Mouse (Mus musculus) heart, postnatal 14 days (tissue): ENCODE measurements at regions not wholly inside any gene's neighbourhood (a gene's known extent, or its start where the extent isn't known, plus 50 kb on each side); places are given as distances from the start of the nearest gene placed in this dataset.
"Not testable (repeated sequence)": the region's sequence is repeated elsewhere in the genome, so short reads cannot be mapped to it uniquely, and the experiment has no call there.

Source experiments
- DNase-seq, 2 experiments: peaks; one replicate each; pipeline ENCODE4 v3.0.0; 2021 to 2022
- intact Hi-C: fragments of 180-260 bp; cut with DNase I; formaldehyde crosslinking; loops from one replicate; pipeline ENCODE4 v1.15.1; 2025

- intact Hi-C loops: loop anchor here (5.0 kb wide), 1 partner anchor 59 kb away; no protein-coding TSS in a partner anchor
- DNase-seq: no peak
Observed at GRCm38 (mm10) chr10:96685991-96686601, 69.3 kb downstream of the Btg1 start.

- peak; percentile 23 to 25 for DNase-seq
- intact Hi-C loops: loop anchor here (5.0 kb wide), 1 partner anchor 60 kb away; no protein-coding TSS in a partner anchor
Observed at GRCm38 (mm10) chr10:96686659-96687440, 70.0 kb downstream of the Btg1 start.

- no peak for DNase-seq
- intact Hi-C loops: loop anchor here (5.0 kb wide), 1 partner anchor 60 kb away; no protein-coding TSS in a partner anchor
Observed at GRCm38 (mm10) chr10:96687441-96687772, 70.6 kb downstream of the Btg1 start.

- intact Hi-C loops: loop anchor here (5.0 kb wide), 1 partner anchor 63 kb away; no protein-coding TSS in a partner anchor
- DNase-seq: no peak
Observed at GRCm38 (mm10) chr10:96689976-96690867, 73.4 kb downstream of the Btg1 start.

GRCm38 (mm10) chr10:96690868-96691302 is 74.1 kb downstream of the Btg1 start:
- intact Hi-C loops: no loop called here
- peak; percentile 10 to 14 for DNase-seq

GRCm38 (mm10) chr10:96691319-96691870 is 74.6 kb downstream of the Btg1 start:
- intact Hi-C loops: no loop called here
- DNase-seq: no peak

GRCm38 (mm10) chr10:96692821-96693220 is 76.0 kb downstream of the Btg1 start:
- intact Hi-C loops: no loop called here
- no peak for DNase-seq

GRCm38 (mm10) chr10:96693766-96694165 is 77.0 kb downstream of the Btg1 start:
- intact Hi-C loops: no loop called here
- DNase-seq: no peak

GRCm38 (mm10) chr10:96696571-96696970 is 79.8 kb downstream of the Btg1 start:
- DNase-seq: no peak
- intact Hi-C loops: no loop called here

GRCm38 (mm10) chr10:96697781-96698180 is 81.0 kb downstream of the Btg1 start:
- DNase-seq: no peak
- intact Hi-C loops: no loop called here

- intact Hi-C loops: loop anchor here (5.0 kb wide), 2 partner anchors 36 to 84 kb away; no protein-coding TSS in a partner anchor
- no peak for DNase-seq
Observed at GRCm38 (mm10) chr10:96706656-96707055, 89.8 kb downstream of the Btg1 start.

GRCm38 (mm10) chr10:96708471-96708870 is 91.7 kb downstream of the Btg1 start:
- DNase-seq: peak; percentile 31 to 70
- intact Hi-C loops: loop anchor here (5.0 kb wide), 2 partner anchors 34 to 86 kb away; no protein-coding TSS in a partner anchor

- intact Hi-C loops: loop anchor here (5.0 kb wide), 2 partner anchors 32 to 88 kb away; no protein-coding TSS in a partner anchor
- DNase-seq: no peak
Observed at GRCm38 (mm10) chr10:96709698-96710356, 93.0 kb downstream of the Btg1 start.

GRCm38 (mm10) chr10:96711993-96712392 is 95.2 kb downstream of the Btg1 start:
- intact Hi-C loops: no loop called here
- DNase-seq: no peak

GRCm38 (mm10) chr10:96714702-96715101 is 97.9 kb downstream of the Btg1 start:
- DNase-seq: no peak
- intact Hi-C loops: no loop called here

GRCm38 (mm10) chr10:96717281-96717680 is 100.5 kb downstream of the Btg1 start:
- no peak for DNase-seq
- intact Hi-C loops: no loop called here

GRCm38 (mm10) chr10:96718706-96719105 is 101.9 kb downstream of the Btg1 start:
- intact Hi-C loops, DNase-seq: not testable (repeated sequence)

- peak in 1 of 2 experiments; percentile 23 for DNase-seq
- intact Hi-C loops: no loop called here
Observed at GRCm38 (mm10) chr10:96720281-96720711, 103.5 kb downstream of the Btg1 start.

GRCm38 (mm10) chr10:96720956-96721688 is 104.3 kb downstream of the Btg1 start:
- intact Hi-C loops: no loop called here
- no peak for DNase-seq
